Mouse (Mus musculus) liver, embryonic 14.5 days (tissue): Measurements from ENCODE around the gene Mthfsd. TPM values are rescaled to one million over a fixed set of nuclear protein-coding genes. Genes with fewer than 3 reads are reported as not detected.

Experiments
- ATAC-seq: fragments of 200-750 bp; cut with Nextera tagmentation; 2 replicates; pipeline ENCODE4 v1.8.0; 2017; ENCODE audit warnings: moderate number of reproducible peaks, mild to moderate bottlenecking, moderate library complexity; ENCODE audit not compliant: insufficient read depth
- DNase-seq, 3 experiments: peaks; one replicate each; pipeline ENCODE4 v3.0.0-alpha.2; 2012 to 2013; ENCODE audit warnings: low read depth in 3 of 3, low spot score in 3 of 3
- H3K27ac ChIP-seq: fragments of 300-500 bp; sonication (generic); 2 replicates; pipeline ENCODE4 v1.5.1; 2014; ENCODE audit warnings: moderate library complexity, mild to moderate bottlenecking, control low read depth, inconsistent platforms
- H3K27me3 ChIP-seq: fragments of 300-500 bp; sonication (generic); 2 replicates; pipeline ENCODE4 v1.6.1; 2014; ENCODE audit warnings: mild to moderate bottlenecking, low read length, moderate library complexity; ENCODE audit not compliant: control insufficient read depth, insufficient read depth
- H3K36me3 ChIP-seq: fragments of 300-500 bp; sonication (generic); replicated peaks from 2 replicates; pipeline ENCODE4 v1.6.1; 2014; ENCODE audit warnings: low read depth; ENCODE audit not compliant: control insufficient read depth, insufficient read depth
- H3K4me1 ChIP-seq, 2 experiments: fragments of 200-500 bp in 1 of 2; fragments of 300-500 bp in 1 of 2; sonication (generic) in 1 of 2; replicated peaks; 2 replicates each; pipeline ENCODE4 v1.6.1; 2012 to 2014; ENCODE audit warnings: antibody characterized with exemption in 1 of 2, inconsistent platforms in 1 of 2, low read length in 1 of 2; ENCODE audit not compliant: control insufficient read depth in 2 of 2, insufficient read depth in 2 of 2
- H3K4me2 ChIP-seq: fragments of 300-500 bp; sonication (generic); 2 replicates; pipeline ENCODE4 v1.6.1; 2014; ENCODE audit warnings: low read depth, mild to moderate bottlenecking, control low read depth, moderate library complexity
- H3K4me3 ChIP-seq, 2 experiments: fragments of 200-500 bp in 1 of 2; fragments of 300-500 bp in 1 of 2; sonication (generic) in 1 of 2; 2 replicates each; pipeline ENCODE4 v1.5.1; 2012 to 2014; ENCODE audit warnings: low read depth in 2 of 2, low read length in 2 of 2, mild to moderate bottlenecking in 2 of 2, control low read depth in 1 of 2, inconsistent platforms in 1 of 2, moderate library complexity in 1 of 2; ENCODE audit not compliant: insufficient read depth in 1 of 2
- H3K9ac ChIP-seq: fragments of 300-500 bp; sonication (generic); replicated peaks from 2 replicates; pipeline ENCODE4 v1.6.1; 2014; ENCODE audit warnings: mild to moderate bottlenecking, control low read depth, moderate library complexity
- H3K9me3 ChIP-seq: fragments of 300-500 bp; sonication (generic); 2 replicates; pipeline ENCODE4 v1.6.1; 2016; ENCODE audit warnings: low read length, mixed read lengths; ENCODE audit not compliant: control insufficient read depth
- CTCF ChIP-seq: IDR thresholded peaks from 2 replicates; pipeline ENCODE4 v1.5.1; 2016; ENCODE audit warnings: antibody characterized with exemption, low read depth, control low read depth
- EP300 ChIP-seq: IDR thresholded peaks from 2 replicates; pipeline ENCODE4 v1.6.1; 2016; ENCODE audit warnings: antibody characterized with exemption, low read depth
- WGBS: fragments of 180-500 bp; shearing (Covaris S2); extraction: QIAGEN DNeasy Blood & Tissue Kit; methylation state at CpG from one replicate; pipeline ENCODE4 v1.1.7; 2014; ENCODE audit not compliant: insufficient replicate concordance; 5-methylcytosine and 5-hydroxymethylcytosine counted together
- polyA plus RNA-seq, 2 experiments: library from polyadenylated mRNA; depleted of rRNA in 1 of 2; stranded (reverse) in 1 of 2; unstranded in 1 of 2; fragments of >200 nt; fragmentation: Nextera tagmentation in 1 of 2; extraction: Ambion mirVana in 1 of 2; gene quantifications; 2 replicates each; pipeline versions ENCODE4 v1.2.1 to v1.2.3; 2012 to 2014

Mthfsd gene
- polyA plus RNA-seq, 2 experiments = 20.3 to 21.5 TPM

GRCm38 (mm10) chr8:121126191-121126590, 18.0 kb upstream of the Mthfsd start:
- DNase-seq (no peak), ATAC-seq (no peak)
- no peak overlapping the region for H3K9ac ChIP-seq
- H3K27me3 ChIP-seq = peaks cover 88% of the 10 kb centered on the region
- no peak overlapping the region for H3K4me2 ChIP-seq
- H3K36me3 ChIP-seq = no peaks in the 10 kb centered on the region
- 6% methylated on average over 6 of the region's 6 CpGs for WGBS
- no peaks in the 10 kb centered on the region for H3K4me1 ChIP-seq
- H3K27ac ChIP-seq = no peak overlapping the region
- no peak overlapping the region for H3K4me3 ChIP-seq
- no peak for TF ChIP-seq EP300
- TF ChIP-seq CTCF = no peak
- H3K9me3 ChIP-seq = no peaks in the 10 kb centered on the region

- H3K4me3 ChIP-seq = no peak overlapping the region
- no peak for ATAC-seq
- H3K27ac ChIP-seq = no peak overlapping the region
- peaks cover 94% of the 10 kb centered on the region for H3K27me3 ChIP-seq
- H3K36me3 ChIP-seq = no peaks in the 10 kb centered on the region
- H3K9ac ChIP-seq = no peak overlapping the region
- no peaks in the 10 kb centered on the region for H3K4me1 ChIP-seq
- H3K4me2 ChIP-seq = 0 out of 2 replicates have a peak overlapping the region, but pooled peaks have one; percentile 22
- H3K9me3 ChIP-seq = no peaks in the 10 kb centered on the region
- 1% methylated on average over 36 of the region's 36 CpGs for WGBS
- TF ChIP-seq EP300 = no peak
- TF ChIP-seq CTCF = peak; percentile 23; the same call in 1 of the 2 replicates
- no peak for DNase-seq
Observed at GRCm38 (mm10) chr8:121125311-121125876, 17.2 kb upstream of the Mthfsd start.

GRCm38 (mm10) chr8:121124547-121125239, 16.5 kb upstream of the Mthfsd start:
- WGBS = 8% methylated on average over 17 of the region's 17 CpGs
- Histone ChIP-seq H3K4me2 (no peak overlapping the region), H3K9ac (no peak overlapping the region), H3K27me3 (peaks cover 94% of the 10 kb centered on the region), H3K4me1 (no peaks in the 10 kb centered on the region), H3K36me3 (no peaks in the 10 kb centered on the region), H3K9me3 (no peaks in the 10 kb centered on the region), H3K4me3 (no peak overlapping the region), H3K27ac (no peak overlapping the region)
- DNase-seq (no peak), ATAC-seq (no peak)
- TF ChIP-seq CTCF (no peak), EP300 (no peak)

- H3K27me3 ChIP-seq = peaks cover 94% of the 10 kb centered on the region
- H3K36me3 ChIP-seq = no peaks in the 10 kb centered on the region
- no peak overlapping the region for H3K9ac ChIP-seq
- H3K4me1 ChIP-seq = no peaks in the 10 kb centered on the region
- H3K9me3 ChIP-seq = no peaks in the 10 kb centered on the region
- H3K4me2 ChIP-seq = no peak overlapping the region
- H3K4me3 ChIP-seq = no peak overlapping the region
- TF ChIP-seq EP300 = no peak
- TF ChIP-seq CTCF = no peak
- no peak overlapping the region for H3K27ac ChIP-seq
- 65% methylated on average over 2 of the region's 2 CpGs for WGBS
- ATAC-seq (no peak), DNase-seq (no peak)
Observed at GRCm38 (mm10) chr8:121123113-121123512, 14.9 kb upstream of the Mthfsd start.

GRCm38 (mm10) chr8:121122368-121122767, 14.2 kb upstream of the Mthfsd start:
- Histone ChIP-seq H3K4me1 (no peaks in the 10 kb centered on the region), H3K27ac (no peak overlapping the region), H3K27me3 (peaks cover 94% of the 10 kb centered on the region), H3K4me3 (no peak overlapping the region), H3K36me3 (no peaks in the 10 kb centered on the region), H3K9ac (no peak overlapping the region), H3K4me2 (no peak overlapping the region), H3K9me3 (no peaks in the 10 kb centered on the region)
- TF ChIP-seq CTCF = no peak
- TF ChIP-seq EP300 = no peak
- no peak for DNase-seq
- no peak for ATAC-seq
- 29% methylated on average over 7 of the region's 7 CpGs for WGBS
